In the genomic region with DNA sequence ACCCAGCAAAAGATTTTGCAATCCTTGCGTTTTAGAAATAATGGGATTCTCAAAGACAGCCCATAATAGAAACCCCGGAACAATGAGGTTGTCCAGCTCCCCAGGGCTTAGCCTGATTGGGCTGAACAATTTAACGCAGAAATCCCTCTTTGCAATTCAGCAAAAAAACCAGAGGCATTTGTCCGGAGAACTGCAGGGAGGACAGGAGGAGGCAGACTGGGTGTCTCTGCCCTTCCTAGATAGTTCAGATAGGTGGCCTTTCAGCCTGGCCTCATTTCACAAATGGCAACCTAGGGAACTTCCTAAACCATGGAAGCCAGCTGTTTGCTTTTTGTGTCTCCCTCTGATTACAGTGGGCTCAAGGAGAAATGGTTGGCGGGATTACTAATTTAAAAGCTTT, we compare ENCODE assay signal across 32 mouse cellular contexts.
DNase-seq lines count a peak whose midpoint lies in the region; ATAC-seq lines count a peak whose summit lies in the region.
"Had no signal": no experiment of that assay in that cellular context is flagged by ENCODE, and none has a peak within 500 bp of the region (broad histone marks: within the 10 kb centered on the region; RNA-seq: fewer than 3 reads in every experiment).

No protein-coding gene starts in this region.

- 41% methylated on average over 5 of the region's 5 CpGs for WGBS in hindbrain, embryonic 11.5 days
- WGBS in hindbrain, embryonic 10.5 days = 34% methylated on average over 5 of the region's 5 CpGs
- 8% methylated on average over 5 of the region's 5 CpGs for WGBS in midbrain, embryonic 12.5 days

- H3K4me3 ChIP-seq in hindbrain, embryonic 11.5 days (ENCODE audit: low read depth, low read length) = no peak overlapping the region
- H3K4me3 ChIP-seq in hindbrain, embryonic 10.5 days = no peak overlapping the region
- no peak overlapping the region for H3K4me3 ChIP-seq in midbrain, embryonic 12.5 days
- H3K4me3 ChIP-seq: embryonic facial prominence, embryonic 10.5 days; embryonic facial prominence, embryonic 15.5 days; forebrain, embryonic 15.5 days; gastrocnemius, adult 2 months; heart, adult 2 months; heart, embryonic 12.5 days; intestine, embryonic 15.5 days; limb, embryonic 10.5 days; limb, embryonic 15.5 days; liver, embryonic 13.5 days had no signal

- peak; percentile 2 for DNase-seq in hindbrain, embryonic 11.5 days (ENCODE audit: low spot score)
- no peak for DNase-seq in hindbrain, embryonic 10.5 days (ENCODE audit: low spot score)
- peak; percentile 9 for DNase-seq in retina, postnatal 1 day
- DNase-seq in retina, embryonic 14.5 days (ENCODE audit: low spot score) = no peak
- DNase-seq in urinary bladder, postnatal 4 days (ENCODE audit: low spot score in 2 of 2) = no peak
- DNase-seq in kidney, adult 9 months = no peak
- DNase-seq: adrenal gland, postnatal 10 days; B cell, adult 2 months; cerebellum, adult 18-20 months; cerebellum, postnatal 10 days; gastrocnemius, adult 2 months; gastrocnemius, postnatal 36 days; heart, adult 2 months; kidney, adult 8-10 months; kidney, postnatal 10 days; layer of hippocampus, adult 9-11 months; liver, embryonic 13.5 days; lung, adult 2 months; lung, postnatal 10 days; right cerebral cortex, postnatal 4 days; thymus, adult 2 months; thymus, postnatal 36 days had no signal

- no peaks in the 10 kb centered on the region for H3K36me3 ChIP-seq in hindbrain, embryonic 11.5 days (ENCODE audit: control insufficient read depth, insufficient read depth, low read length)
- no peaks in the 10 kb centered on the region for H3K36me3 ChIP-seq in hindbrain, embryonic 10.5 days
- no peaks in the 10 kb centered on the region for H3K36me3 ChIP-seq in midbrain, embryonic 12.5 days
- H3K36me3 ChIP-seq: embryonic facial prominence, embryonic 10.5 days; embryonic facial prominence, embryonic 15.5 days; forebrain, embryonic 15.5 days; heart, embryonic 12.5 days; intestine, embryonic 15.5 days; limb, embryonic 10.5 days; limb, embryonic 15.5 days; liver, embryonic 13.5 days had no signal

- H3K4me1 ChIP-seq in hindbrain, embryonic 11.5 days (replicated peaks; ENCODE audit: control insufficient read depth, insufficient read depth, low read length) = no peaks in the 10 kb centered on the region
- H3K4me1 ChIP-seq in hindbrain, embryonic 10.5 days (replicated peaks) = peaks cover 3% of the 10 kb centered on the region
- peaks cover 10% of the 10 kb centered on the region for H3K4me1 ChIP-seq in midbrain, embryonic 12.5 days
- H3K4me1 ChIP-seq: embryonic facial prominence, embryonic 15.5 days; heart, embryonic 12.5 days; intestine, embryonic 15.5 days; liver, embryonic 13.5 days had no signal

- no peak overlapping the region for H3K9ac ChIP-seq in hindbrain, embryonic 11.5 days (ENCODE audit: low read depth, low read length)
- H3K9ac ChIP-seq in midbrain, embryonic 12.5 days (replicated peaks) = no peak overlapping the region
- H3K9ac ChIP-seq: embryonic facial prominence, embryonic 15.5 days; forebrain, embryonic 15.5 days; heart, embryonic 12.5 days; intestine, embryonic 15.5 days; limb, embryonic 15.5 days; liver, embryonic 13.5 days had no signal

- H3K27me3 ChIP-seq in hindbrain, embryonic 11.5 days (ENCODE audit: control insufficient read depth, insufficient read depth, low read length) = no peaks in the 10 kb centered on the region
- H3K27me3 ChIP-seq in hindbrain, embryonic 10.5 days (ENCODE audit: insufficient read depth, poor library complexity, severe bottlenecking) = no peaks in the 10 kb centered on the region
- 0 out of 2 replicates have a peak, but pooled peaks cover 3% of the 10 kb centered on the region for H3K27me3 ChIP-seq in midbrain, embryonic 12.5 days
- H3K27me3 ChIP-seq: embryonic facial prominence, embryonic 15.5 days; forebrain, embryonic 15.5 days; heart, embryonic 12.5 days; intestine, embryonic 15.5 days; limb, embryonic 15.5 days; liver, embryonic 13.5 days had no signal

- H3K27ac ChIP-seq in hindbrain, embryonic 11.5 days (ENCODE audit: low read depth, low read length) = no peak overlapping the region
- H3K27ac ChIP-seq in hindbrain, embryonic 10.5 days = no peak overlapping the region
- 0 out of 2 replicates have a peak overlapping the region, but pooled peaks have one; percentile 7 for H3K27ac ChIP-seq in midbrain, embryonic 12.5 days (replicated peaks)
- H3K27ac ChIP-seq: embryonic facial prominence, embryonic 10.5 days; embryonic facial prominence, embryonic 15.5 days; forebrain, embryonic 15.5 days; gastrocnemius, adult 2 months; heart, adult 2 months; intestine, embryonic 15.5 days; limb, embryonic 10.5 days; limb, embryonic 15.5 days; liver, embryonic 13.5 days; macrophage; stomach, postnatal 0 days had no signal

- no peaks in the 10 kb centered on the region for H3K9me3 ChIP-seq in hindbrain, embryonic 11.5 days (ENCODE audit: control insufficient read depth, low read length)
- no peaks in the 10 kb centered on the region for H3K9me3 ChIP-seq in hindbrain, embryonic 10.5 days
- no peaks in the 10 kb centered on the region for H3K9me3 ChIP-seq in midbrain, embryonic 12.5 days
- H3K9me3 ChIP-seq: embryonic facial prominence, embryonic 10.5 days; embryonic facial prominence, embryonic 15.5 days; forebrain, embryonic 15.5 days; heart, embryonic 12.5 days; intestine, embryonic 15.5 days; limb, embryonic 10.5 days; limb, embryonic 15.5 days; liver, embryonic 13.5 days had no signal

- no peak for ATAC-seq in hindbrain, embryonic 11.5 days (ENCODE audit: low FRiP score)
- no peak for ATAC-seq in midbrain, embryonic 12.5 days (ENCODE audit: low FRiP score, low read depth)
- ATAC-seq: forebrain, embryonic 15.5 days; intestine, embryonic 15.5 days had no signal

- H3K4me2 ChIP-seq in hindbrain, embryonic 11.5 days (replicated peaks; ENCODE audit: low read depth, low read length) = no peak overlapping the region
- no peak overlapping the region; the same call in 1 of the 2 replicates for H3K4me2 ChIP-seq in midbrain, embryonic 12.5 days (replicated peaks)
- H3K4me2 ChIP-seq: embryonic facial prominence, embryonic 15.5 days; forebrain, embryonic 15.5 days; heart, embryonic 12.5 days; intestine, embryonic 15.5 days; limb, embryonic 15.5 days; liver, embryonic 13.5 days had no signal

Comparison
In these comparisons a context has a peak if more than half of its experiments do, and no peak if none do; other contexts are left out.
1. DNase-seq: peak in hindbrain, embryonic 11.5 days (single experiment) and retina, postnatal 1 day (single experiment); none in hindbrain, embryonic 10.5 days (single experiment), retina, embryonic 14.5 days (single experiment), urinary bladder, postnatal 4 days (0 of 2) and kidney, adult 9 months (single experiment).